Mouse (Mus musculus) CH12.LX (cell line): Measurements from ENCODE around the gene Slc27a1. TPM values are rescaled to one million over a fixed set of nuclear protein-coding genes. Genes with fewer than 3 reads are reported as not detected.

Experiments
- DNase-seq: peaks from one replicate; pipeline ENCODE4 v3.0.0-alpha.2; 2013; ENCODE audit errors: extremely low read depth
- H3K27ac ChIP-seq: 2 replicates; pipeline ENCODE4 v1.5.1; 2012; ENCODE audit warnings: low read depth, mild to moderate bottlenecking, control low read depth, moderate library complexity; ENCODE audit not compliant: insufficient read depth
- H3K27me3 ChIP-seq: replicated peaks from 2 replicates; pipeline ENCODE3; 2012; ENCODE audit warnings: inconsistent platforms
- H3K36me3 ChIP-seq, 2 experiments: replicated peaks in 1 of 2; 2 replicates each; pipeline versions ENCODE3 to v1.6.1; 2012; ENCODE audit warnings: inconsistent platforms in 1 of 2, low read length in 1 of 2, mild to moderate bottlenecking in 1 of 2, mixed read lengths in 1 of 2, moderate library complexity in 1 of 2; ENCODE audit not compliant: control insufficient read depth in 1 of 2, insufficient read depth in 1 of 2
- H3K4me1 ChIP-seq, 2 experiments: 2 replicates each; pipeline ENCODE4 v1.6.1; 2012; ENCODE audit warnings: inconsistent platforms in 1 of 2, moderate library complexity in 1 of 2; ENCODE audit not compliant: insufficient read depth in 2 of 2, control insufficient read depth in 1 of 2
- H3K4me2 ChIP-seq: 2 replicates; pipeline ENCODE4 v1.6.1; 2012; ENCODE audit warnings: low read depth, mild to moderate bottlenecking, control low read depth; ENCODE audit not compliant: poor library complexity, insufficient read depth, severe bottlenecking
- H3K4me3 ChIP-seq, 3 experiments: fragments of 150-350 bp in 1 of 3; sonication (generic) in 1 of 3; replicated peaks in 1 of 3; 2 replicates each; pipeline versions ENCODE3 to v1.5.1; 2011 to 2012; ENCODE audit warnings: low read depth in 2 of 3, low read length in 2 of 3, mild to moderate bottlenecking in 2 of 3, moderate library complexity in 2 of 3, control low read depth in 1 of 3, improper control_type of control experiment in 1 of 3, inconsistent platforms in 1 of 3, mixed read lengths in 1 of 3; ENCODE audit not compliant: poor library complexity in 1 of 3
- H3K79me2 ChIP-seq: replicated peaks from 2 replicates; pipeline ENCODE4 v1.6.1; 2012; ENCODE audit warnings: mild to moderate bottlenecking, moderate library complexity; ENCODE audit not compliant: control insufficient read depth, poor library complexity, insufficient read depth, severe bottlenecking; ENCODE audit errors: extremely low read depth
- H3K9ac ChIP-seq: 2 replicates; pipeline ENCODE4 v1.6.1; 2012; ENCODE audit warnings: low read depth, mild to moderate bottlenecking, control low read depth, moderate library complexity; ENCODE audit not compliant: insufficient read depth
- H3K9me3 ChIP-seq: replicated peaks from 2 replicates; pipeline ENCODE3; 2012; ENCODE audit warnings: low read length, inconsistent platforms, mixed read lengths
- BHLHE40 ChIP-seq: IDR thresholded peaks from 2 replicates; pipeline ENCODE4 v1.6.1; 2011; ENCODE audit warnings: mild to moderate bottlenecking, low read depth, low read length, improper control_type of control experiment
- CHD1 ChIP-seq: IDR thresholded peaks from 2 replicates; pipeline ENCODE4 v1.6.1; 2012; ENCODE audit warnings: low read depth, low read length, improper control_type of control experiment, inconsistent platforms
- CHD2 ChIP-seq: IDR thresholded peaks from 2 replicates; pipeline ENCODE4 v1.6.1; 2011; ENCODE audit warnings: low read length, improper control_type of control experiment
- CTCF ChIP-seq, 2 experiments: IDR thresholded peaks in 1 of 2; conservative IDR thresholded peaks in 1 of 2; 2 replicates each; pipeline ENCODE4 v1.5.1; 2011 to 2012; ENCODE audit warnings: low read depth in 2 of 2, low read length in 2 of 2, improper control_type of control experiment in 1 of 2, inconsistent platforms in 1 of 2, mild to moderate bottlenecking in 1 of 2, moderate library complexity in 1 of 2
- E2F4 ChIP-seq: IDR thresholded peaks from 2 replicates; pipeline ENCODE4 v1.6.1; 2011; ENCODE audit warnings: low read depth, low read length, improper control_type of control experiment; ENCODE audit not compliant: insufficient replicate concordance
- ELF1 ChIP-seq: IDR thresholded peaks from 2 replicates; pipeline ENCODE4 v1.6.1; 2014; ENCODE audit warnings: low read depth, mild to moderate bottlenecking, inconsistent platforms, low read length, improper control_type of control experiment
- EP300 ChIP-seq: IDR thresholded peaks from 2 replicates; pipeline ENCODE4 v1.6.1; 2011; ENCODE audit warnings: low read length, improper control_type of control experiment
- ETS1 ChIP-seq: conservative IDR thresholded peaks from 2 replicates; pipeline ENCODE4 v1.6.1; 2012; ENCODE audit warnings: low read depth, mild to moderate bottlenecking, inconsistent platforms, low read length, improper control_type of control experiment, moderate library complexity
- GABPA ChIP-seq: IDR thresholded peaks from 2 replicates; pipeline ENCODE4 v1.6.1; 2012; ENCODE audit warnings: low read depth, low read length, improper control_type of control experiment, inconsistent platforms; ENCODE audit not compliant: insufficient replicate concordance
- HCFC1 ChIP-seq: IDR thresholded peaks from 2 replicates; pipeline ENCODE4 v1.6.1; 2012; ENCODE audit warnings: low read depth, mild to moderate bottlenecking, inconsistent platforms, low read length, improper control_type of control experiment
- IRF4 ChIP-seq: IDR thresholded peaks from 2 replicates; pipeline ENCODE4 v1.6.1; 2014; ENCODE audit warnings: low read depth, mild to moderate bottlenecking, inconsistent platforms, low read length, improper control_type of control experiment
- JUN ChIP-seq: IDR thresholded peaks from 2 replicates; pipeline ENCODE4 v1.6.1; 2011; ENCODE audit warnings: low read depth, mild to moderate bottlenecking, low read length, improper control_type of control experiment, moderate library complexity; ENCODE audit not compliant: insufficient read depth
- KAT2A ChIP-seq: IDR thresholded peaks from 2 replicates; pipeline ENCODE4 v1.6.1; 2012; ENCODE audit warnings: low read length, improper control_type of control experiment, inconsistent platforms; ENCODE audit not compliant: insufficient replicate concordance
- MAFK ChIP-seq: IDR thresholded peaks from 2 replicates; pipeline ENCODE4 v1.6.1; 2011; ENCODE audit warnings: low read length, improper control_type of control experiment; ENCODE audit not compliant: insufficient replicate concordance
- MAX ChIP-seq: IDR thresholded peaks from 2 replicates; pipeline ENCODE4 v1.6.1; 2011; ENCODE audit warnings: low read length, improper control_type of control experiment
- MAZ ChIP-seq: IDR thresholded peaks from 2 replicates; pipeline ENCODE4 v1.6.1; 2012; ENCODE audit warnings: low read depth, mild to moderate bottlenecking, inconsistent platforms, low read length, improper control_type of control experiment, moderate library complexity
- MEF2A ChIP-seq: IDR thresholded peaks from 2 replicates; pipeline ENCODE4 v1.6.1; 2014; ENCODE audit warnings: low read depth, mild to moderate bottlenecking, inconsistent platforms, low read length, improper control_type of control experiment, borderline replicate concordance
- MYC ChIP-seq: IDR thresholded peaks from 2 replicates; pipeline ENCODE4 v1.6.1; 2011; ENCODE audit warnings: low read depth, mild to moderate bottlenecking, improper control_type of control experiment, low read length
- NRF1 ChIP-seq: IDR thresholded peaks from 2 replicates; pipeline ENCODE4 v1.6.1; 2014; ENCODE audit warnings: low read depth, mild to moderate bottlenecking, inconsistent platforms, low read length, improper control_type of control experiment, moderate library complexity
- POLR2A ChIP-seq: IDR thresholded peaks from 2 replicates; pipeline ENCODE4 v1.6.1; 2011; ENCODE audit warnings: low read depth, mild to moderate bottlenecking, improper control_type of control experiment, low read length
- RAD21 ChIP-seq: IDR thresholded peaks from 2 replicates; pipeline ENCODE4 v1.6.1; 2011; ENCODE audit warnings: low read depth, mild to moderate bottlenecking, low read length, improper control_type of control experiment, moderate library complexity
- RCOR1 ChIP-seq: conservative IDR thresholded peaks from 2 replicates; pipeline ENCODE4 v1.6.1; 2012; ENCODE audit warnings: low read depth, mild to moderate bottlenecking, inconsistent platforms, low read length, improper control_type of control experiment
- SIN3A ChIP-seq: IDR thresholded peaks from 2 replicates; pipeline ENCODE4 v1.6.1; 2012; ENCODE audit warnings: low read length, improper control_type of control experiment, inconsistent platforms
- SMC3 ChIP-seq: IDR thresholded peaks from 2 replicates; pipeline ENCODE4 v1.6.1; 2011; ENCODE audit warnings: low read depth, low read length, improper control_type of control experiment
- TBP ChIP-seq: conservative IDR thresholded peaks from 2 replicates; pipeline ENCODE4 v1.6.1; 2011; ENCODE audit warnings: low read depth, low read length, improper control_type of control experiment
- TCF12 ChIP-seq: IDR thresholded peaks from 2 replicates; pipeline ENCODE4 v1.6.1; 2014; ENCODE audit warnings: low read depth, mild to moderate bottlenecking, inconsistent platforms, low read length, improper control_type of control experiment
- UBTF ChIP-seq: IDR thresholded peaks from 2 replicates; pipeline ENCODE4 v1.6.1; 2012; ENCODE audit warnings: low read depth, mild to moderate bottlenecking, inconsistent platforms, low read length, improper control_type of control experiment, moderate library complexity
- USF2 ChIP-seq: conservative IDR thresholded peaks from 2 replicates; pipeline ENCODE4 v1.6.1; 2011; ENCODE audit warnings: low read depth, low read length, improper control_type of control experiment
- ZC3H11A ChIP-seq: IDR thresholded peaks from 2 replicates; pipeline ENCODE4 v1.6.1; 2012; ENCODE audit warnings: low read depth, mild to moderate bottlenecking, inconsistent platforms, low read length, improper control_type of control experiment
- ZKSCAN1 ChIP-seq: IDR thresholded peaks from 2 replicates; pipeline ENCODE4 v1.6.1; 2012; ENCODE audit warnings: low read depth, inconsistent platforms, low read length, improper control_type of control experiment, borderline replicate concordance
- ZMIZ1 ChIP-seq: IDR thresholded peaks from 2 replicates; pipeline ENCODE4 v1.6.1; 2012; ENCODE audit warnings: low read depth, mild to moderate bottlenecking, inconsistent platforms, low read length, improper control_type of control experiment
- ZNF384 ChIP-seq: IDR thresholded peaks from 2 replicates; pipeline ENCODE4 v1.6.1; 2012; ENCODE audit warnings: low read depth, low read length, improper control_type of control experiment, inconsistent platforms
- dilution Hi-C: fragments of 300-500 bp; cut with MboI; formaldehyde crosslinking; loops from 2 replicates; pipeline ENCODE4 v1.14.3; 2020; ENCODE audit warnings: low sequenced_read_pairs; ENCODE audit not compliant: extremely low pct_unique_long_range_greater_than_20kb, extremely low pct_ligation_motif_present
- in situ Hi-C: fragments of 300-500 bp; cut with MboI; formaldehyde crosslinking; loops from 3 replicates; pipeline ENCODE4 v1.14.3; 2019; ENCODE audit warnings: low sequenced_read_pairs, low pct_ligation_motif_present, low pct_unique_long_range_greater_than_20kb, mixed read lengths
- polyA plus RNA-seq: library from polyadenylated mRNA; unstranded; fragments of >175 nt; gene quantifications from 2 replicates; pipeline ENCODE4 v1.2.1, GENCODE M21; 2012; ENCODE audit warnings: low read depth; ENCODE audit not compliant: insufficient read length
- total RNA-seq, 2 experiments: library from RNA; depleted of rRNA; stranded (reverse); fragments of 300-350 nt in 1 of 2; fragments of >200 nt in 1 of 2; gene quantifications; 2 replicates each; pipeline ENCODE4 v1.2.3; 2012 to 2014

The Slc27a1 gene
- total and polyA plus RNA-seq, 3 experiments: 1.8 to 4.0 (median 2.4) TPM

DNA sequence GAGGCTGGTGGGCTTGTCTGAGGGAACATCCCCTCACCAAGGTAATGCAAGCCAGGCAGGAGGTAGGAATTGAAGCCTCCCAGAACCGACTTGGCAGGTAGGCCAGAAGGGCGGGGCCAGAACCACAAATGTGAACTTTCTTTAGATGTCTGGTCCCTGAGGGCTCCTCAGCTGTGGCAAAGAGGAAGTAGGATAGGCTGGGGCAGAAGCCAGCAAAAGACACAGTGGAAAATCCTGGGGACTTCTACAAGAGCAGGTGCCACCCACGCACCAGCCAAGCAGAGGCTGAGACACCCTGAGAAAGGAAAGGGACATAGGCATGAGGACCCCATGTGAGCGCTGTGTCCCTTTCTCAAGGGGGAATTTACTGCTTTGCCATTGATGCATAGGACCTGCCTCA is 28.1 kb downstream of the Slc27a1 start:
- H3K4me2 ChIP-seq: peak overlapping the region; percentile 40
- peaks cover 38 to 64% of the 10 kb centered on the region in 2 experiments for H3K4me1 ChIP-seq
- H3K4me3 ChIP-seq: peak overlapping the region in 2 of 3 experiments; percentile 24 to 89
- H3K79me2 ChIP-seq: peaks cover 20% of the 10 kb centered on the region
- no peak overlapping the region; the same call in 1 of the 2 replicates for H3K9ac ChIP-seq
- peaks cover 10 to 49% of the 10 kb centered on the region in 2 experiments for H3K36me3 ChIP-seq
- in situ Hi-C loops: no loop called here
- H3K27me3 ChIP-seq: no peaks in the 10 kb centered on the region
- peak overlapping the region; percentile 98 for H3K27ac ChIP-seq
- dilution Hi-C loops: no loop called here
- no peaks in the 10 kb centered on the region for H3K9me3 ChIP-seq
- TF ChIP-seq MAFK: peak; percentile 69; the same call in 1 of the 2 replicates
- 0 out of 2 replicates have a peak, but pooled peaks have one; percentile 37 for TF ChIP-seq NRF1
- no peak for TF ChIP-seq GABPA
- TF ChIP-seq MYC: peak; percentile 75
- TF ChIP-seq RAD21: no peak
- peak; percentile 84 for TF ChIP-seq CHD2
- TF ChIP-seq EP300: peak; percentile 98
- TF ChIP-seq ELF1: peak; percentile 63; the same call in 1 of the 2 replicates
- TF ChIP-seq SIN3A: peak; percentile 68
- no peak for TF ChIP-seq USF2
- TF ChIP-seq HCFC1: peak; percentile 32; the same call in 1 of the 2 replicates
- peak; percentile 69; the same call in 1 of the 2 replicates for TF ChIP-seq KAT2A
- TF ChIP-seq E2F4: no peak
- no peak for TF ChIP-seq ZC3H11A
- no peak for TF ChIP-seq ZKSCAN1
- TF ChIP-seq POLR2A: peak; percentile 40; the same call in 1 of the 2 replicates
- TF ChIP-seq MEF2A: peak; percentile 92
- TF ChIP-seq UBTF: no peak
- peak; percentile 92 for TF ChIP-seq IRF4
- peak; percentile 44 for TF ChIP-seq ZNF384
- TF ChIP-seq ZMIZ1: no peak
- peak; percentile 98 for TF ChIP-seq ETS1
- TF ChIP-seq RCOR1: 0 out of 2 replicates have a peak, but pooled peaks have one; percentile 55
- peak; percentile 12 for TF ChIP-seq SMC3
- TF ChIP-seq TBP: 0 out of 2 replicates have a peak, but pooled peaks have one; percentile 36
- TF ChIP-seq CHD1: no peak
- TF ChIP-seq JUN: no peak
- no peak for TF ChIP-seq CTCF (conservative IDR thresholded peaks at IDR 0.05 in 1 of 2, IDR thresholded peaks at IDR 0.05 in 1 of 2; ENCODE audit: low read depth in 2 of 2, low read length in 2 of 2)
- TF ChIP-seq MAX: peak; percentile 70
- peak; percentile 99 for TF ChIP-seq TCF12
- TF ChIP-seq BHLHE40: peak; percentile 95
- peak; percentile 95 for TF ChIP-seq MAZ
- peak; percentile 95 for DNase-seq
